Mouse (Mus musculus): ENCODE measurements around the gene Cdc42ep2. TPM values are rescaled to one million over a fixed set of nuclear protein-coding genes. Genes with fewer than 3 reads are reported as not detected.
A peak's percentile ranks its signal among the peaks of the same experiment; 100 is the strongest.

The Cdc42ep2 gene
- polyA plus RNA-seq, 1 experiment: 24.1 TPM

DNA sequence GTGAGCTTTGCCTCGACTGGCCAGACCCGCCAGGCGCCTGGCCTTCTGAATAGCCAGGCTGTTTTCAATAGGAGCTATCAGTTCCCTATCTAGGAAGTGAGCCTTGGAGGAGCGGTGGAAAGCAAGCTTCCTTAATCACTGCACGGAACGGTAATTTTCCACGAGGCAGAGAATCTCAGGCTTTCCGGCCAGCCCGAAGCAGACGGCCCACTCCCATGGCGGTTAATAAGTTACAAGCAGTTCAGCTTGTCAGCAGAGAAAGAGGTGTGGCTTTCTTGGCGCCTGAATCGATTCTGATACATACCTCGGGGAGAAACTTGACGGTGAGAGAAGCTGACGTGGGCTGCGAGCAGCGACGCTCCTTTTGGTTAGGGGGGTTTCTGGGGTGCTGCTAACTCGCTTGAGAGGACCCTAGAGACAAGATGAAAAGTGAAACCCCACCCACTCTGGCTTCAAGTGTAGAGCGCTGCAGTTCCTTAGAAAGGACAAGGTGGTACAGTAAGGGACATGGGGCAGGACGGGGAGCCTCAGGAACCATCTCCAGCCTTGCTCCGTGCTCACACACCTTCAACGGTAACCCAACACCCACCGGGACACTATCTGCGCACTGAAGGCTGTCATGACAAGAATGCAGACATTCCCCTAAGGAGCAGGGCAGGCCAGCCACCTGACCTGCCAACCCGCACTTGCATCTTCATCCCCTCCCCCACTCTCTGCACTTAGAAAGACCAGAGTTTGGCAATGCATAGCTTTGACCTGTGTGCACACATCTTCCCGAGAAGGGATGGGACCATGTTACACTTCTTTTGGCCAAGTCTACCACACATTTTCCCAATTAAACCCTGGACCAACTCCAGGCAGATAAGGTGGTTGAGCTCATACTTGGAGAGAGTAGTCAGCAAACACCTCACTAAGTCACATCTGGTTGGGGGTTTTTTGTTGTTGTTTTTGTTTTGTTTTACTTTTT lies 31.4 kb upstream of the Cdc42ep2 start:
- WGBS: 51% methylated on average over 28 of the region's 28 CpGs
- no peak for TF ChIP-seq CTCF (IDR thresholded peaks at IDR 0.05; ENCODE audit: insufficient read depth, low read length)
- TF ChIP-seq POLR2A (IDR thresholded peaks at IDR 0.05; ENCODE audit: borderline replicate concordance, extremely low read depth, low read depth, low read length): no peak
- DNase-seq: peak; percentile 38
- Histone ChIP-seq H3K4me3 (replicated peaks; ENCODE audit: extremely low read depth, low read depth, low read length) (peak overlapping the region; percentile 40), H3K4me1 (ENCODE audit: control insufficient read depth, insufficient read depth, low read length) (peaks cover 18% of the 10 kb centered on the region)

DNA sequence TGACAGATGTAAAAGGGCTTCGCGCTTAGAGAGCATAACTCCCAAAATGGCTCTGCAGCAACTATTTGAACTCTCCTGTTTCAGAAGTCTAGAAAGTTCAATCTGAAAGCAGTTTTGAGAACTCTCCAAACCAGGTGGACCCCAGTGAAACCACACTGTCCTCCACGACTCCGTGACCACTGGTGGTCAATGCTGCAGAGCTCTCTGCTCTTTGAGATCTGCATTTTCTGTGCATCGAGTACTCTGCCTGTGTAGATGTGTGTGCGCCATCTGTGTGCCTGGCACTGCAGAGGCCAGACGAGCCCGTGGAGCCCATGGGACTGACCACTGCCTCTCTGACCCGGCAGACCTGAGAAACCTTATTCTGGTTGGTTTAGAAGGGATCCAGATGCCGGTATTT lies 30.3 kb upstream of the Cdc42ep2 start:
- H3K4me1 ChIP-seq (ENCODE audit: control insufficient read depth, insufficient read depth, low read length): peaks cover 18% of the 10 kb centered on the region
- H3K4me3 ChIP-seq (replicated peaks; ENCODE audit: extremely low read depth, low read depth, low read length): no peak overlapping the region
- DNase-seq: no peak
- TF ChIP-seq POLR2A (IDR thresholded peaks at IDR 0.05; ENCODE audit: borderline replicate concordance, extremely low read depth, low read depth, low read length) (no peak), CTCF (IDR thresholded peaks at IDR 0.05; ENCODE audit: insufficient read depth, low read length) (no peak)
- 85% methylated on average over 10 of the region's 10 CpGs for WGBS

GRCm38 (mm10) chr19:5954031-5954710 lies 29.6 kb upstream of the Cdc42ep2 start:
- Histone ChIP-seq H3K4me3 (replicated peaks; ENCODE audit: extremely low read depth, low read depth, low read length) (no peak overlapping the region), H3K4me1 (ENCODE audit: control insufficient read depth, insufficient read depth, low read length) (peaks cover 18% of the 10 kb centered on the region)
- DNase-seq: no peak
- TF ChIP-seq POLR2A (IDR thresholded peaks at IDR 0.05; ENCODE audit: borderline replicate concordance, extremely low read depth, low read depth, low read length): no peak
- TF ChIP-seq CTCF (IDR thresholded peaks at IDR 0.05; ENCODE audit: insufficient read depth, low read length): no peak
- WGBS: 91% methylated on average over 22 of the region's 22 CpGs

GRCm38 (mm10) chr19:5953201-5953770 lies 28.7 kb upstream of the Cdc42ep2 start:
- Histone ChIP-seq H3K4me3 (replicated peaks; ENCODE audit: extremely low read depth, low read depth, low read length) (no peak overlapping the region), H3K4me1 (ENCODE audit: control insufficient read depth, insufficient read depth, low read length) (peaks cover 18% of the 10 kb centered on the region)
- no peak for TF ChIP-seq CTCF (IDR thresholded peaks at IDR 0.05; ENCODE audit: insufficient read depth, low read length)
- TF ChIP-seq POLR2A (IDR thresholded peaks at IDR 0.05; ENCODE audit: borderline replicate concordance, extremely low read depth, low read depth, low read length): no peak
- DNase-seq: no peak
- 87% methylated on average over 19 of the region's 19 CpGs for WGBS

- TF ChIP-seq CTCF (IDR thresholded peaks at IDR 0.05; ENCODE audit: insufficient read depth, low read length) (no peak), POLR2A (IDR thresholded peaks at IDR 0.05; ENCODE audit: borderline replicate concordance, extremely low read depth, low read depth, low read length) (no peak)
- 47% methylated on average over 13 of the region's 13 CpGs for WGBS
- Histone ChIP-seq H3K4me1 (ENCODE audit: control insufficient read depth, insufficient read depth, low read length) (peaks cover 18% of the 10 kb centered on the region), H3K4me3 (replicated peaks; ENCODE audit: extremely low read depth, low read depth, low read length) (peak overlapping the region; percentile 22)
- DNase-seq: no peak
Measured at GRCm38 (mm10) chr19:5952071-5952691, 27.6 kb upstream of the Cdc42ep2 start.

GRCm38 (mm10) chr19:5951631-5952030 lies 27.0 kb upstream of the Cdc42ep2 start:
- TF ChIP-seq POLR2A (IDR thresholded peaks at IDR 0.05; ENCODE audit: borderline replicate concordance, extremely low read depth, low read depth, low read length) (no peak), CTCF (IDR thresholded peaks at IDR 0.05; ENCODE audit: insufficient read depth, low read length) (no peak)
- H3K4me1 ChIP-seq (ENCODE audit: control insufficient read depth, insufficient read depth, low read length): peaks cover 18% of the 10 kb centered on the region
- WGBS: 73% methylated on average over 16 of the region's 16 CpGs
- DNase-seq: no peak
- peak overlapping the region; percentile 22 for H3K4me3 ChIP-seq (replicated peaks; ENCODE audit: extremely low read depth, low read depth, low read length)

GRCm38 (mm10) chr19:5950218-5950617 lies 25.6 kb upstream of the Cdc42ep2 start:
- no peak for TF ChIP-seq CTCF (IDR thresholded peaks at IDR 0.05; ENCODE audit: insufficient read depth, low read length)
- no peak for TF ChIP-seq POLR2A (IDR thresholded peaks at IDR 0.05; ENCODE audit: borderline replicate concordance, extremely low read depth, low read depth, low read length)
- Histone ChIP-seq H3K4me1 (ENCODE audit: control insufficient read depth, insufficient read depth, low read length) (peaks cover 24% of the 10 kb centered on the region), H3K4me3 (replicated peaks; ENCODE audit: extremely low read depth, low read depth, low read length) (no peak overlapping the region)
- WGBS: 86% methylated on average over 11 of the region's 11 CpGs
- no peak for DNase-seq

DNA sequence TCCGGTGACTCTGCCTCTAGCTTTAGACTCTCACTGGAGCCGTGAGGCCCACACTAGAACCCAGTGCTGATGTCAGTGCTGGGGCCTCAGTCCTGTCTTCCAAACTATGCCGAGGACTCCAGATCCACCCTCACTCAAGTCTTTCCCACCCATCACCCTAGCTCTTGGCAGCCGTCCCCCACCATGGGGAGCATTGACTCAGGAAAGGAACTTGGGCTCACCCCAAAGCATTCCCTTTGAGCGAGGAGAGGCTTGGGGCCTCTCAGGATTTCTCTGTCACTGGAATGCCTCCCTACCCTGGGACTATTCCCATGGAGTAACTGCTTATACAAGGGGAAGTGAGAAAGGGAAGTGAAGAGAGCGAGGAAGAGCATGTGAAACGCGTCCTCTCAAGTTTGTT lies 21.3 kb upstream of the Cdc42ep2 start:
- TF ChIP-seq POLR2A (IDR thresholded peaks at IDR 0.05; ENCODE audit: borderline replicate concordance, extremely low read depth, low read depth, low read length) (no peak), CTCF (IDR thresholded peaks at IDR 0.05; ENCODE audit: insufficient read depth, low read length) (no peak)
- DNase-seq: peak; percentile 34
- 21% methylated on average over 8 of the region's 8 CpGs for WGBS
- Histone ChIP-seq H3K4me1 (ENCODE audit: control insufficient read depth, insufficient read depth, low read length) (peaks cover 26% of the 10 kb centered on the region), H3K4me3 (replicated peaks; ENCODE audit: extremely low read depth, low read depth, low read length) (no peak overlapping the region)

- H3K4me3 ChIP-seq (replicated peaks; ENCODE audit: extremely low read depth, low read depth, low read length): no peak overlapping the region
- peaks cover 31% of the 10 kb centered on the region for H3K4me1 ChIP-seq (ENCODE audit: control insufficient read depth, insufficient read depth, low read length)
- DNase-seq: peak; percentile 36
- WGBS: 27% methylated on average over 7 of the region's 7 CpGs
- TF ChIP-seq POLR2A (IDR thresholded peaks at IDR 0.05; ENCODE audit: borderline replicate concordance, extremely low read depth, low read depth, low read length) (peak; percentile 46; the same call in 1 of the 2 replicates), CTCF (IDR thresholded peaks at IDR 0.05; ENCODE audit: insufficient read depth, low read length) (no peak)
Measured at GRCm38 (mm10) chr19:5945027-5945426, 20.4 kb upstream of the Cdc42ep2 start.

All from lung, adult 2 months (tissue).